Mouse (Mus musculus) cortical plate, adult 2 months (tissue): Measurements from ENCODE around the gene Hrk.

Experiments used
- CTCF ChIP-seq: fragments of 200-500 bp; IDR thresholded peaks from 2 replicates; pipeline ENCODE4 v1.5.1; 2011; ENCODE audit warnings: mild to moderate bottlenecking, control low read depth, low read length; ENCODE audit not compliant: insufficient read depth; ENCODE audit errors: extremely low read depth
- POLR2A ChIP-seq: fragments of 200-500 bp; IDR thresholded peaks from 2 replicates; pipeline ENCODE4 v1.6.1; 2011; ENCODE audit warnings: mild to moderate bottlenecking, low read length, control low read depth; ENCODE audit not compliant: insufficient read depth; ENCODE audit errors: extremely low read depth

DNA sequence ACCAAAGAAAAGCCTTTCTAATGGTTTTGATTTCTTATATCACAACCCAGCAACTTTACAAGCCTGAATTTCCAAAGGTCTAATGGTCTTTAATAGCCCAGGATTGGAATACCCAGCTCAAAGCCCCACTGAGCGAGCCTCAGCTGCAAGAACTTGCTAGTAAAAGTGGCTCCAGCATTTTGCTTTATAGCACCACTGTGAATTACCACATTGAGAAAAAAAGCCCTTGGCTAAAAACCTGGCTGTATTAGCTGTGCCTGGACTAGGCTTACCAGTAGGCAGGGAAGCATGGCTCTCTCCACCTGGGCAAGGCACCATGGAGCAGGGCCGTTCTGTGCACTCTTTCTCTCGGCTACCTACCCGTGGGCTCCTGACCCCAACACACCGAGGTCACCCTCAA, 28.1 kb upstream of the Hrk start:
- TF ChIP-seq CTCF (no peak), POLR2A (no peak)
